Mouse (Mus musculus) cortical plate, adult 2 months (tissue): ENCODE data around the gene Pcdh7. TPM values are rescaled to one million over a fixed set of nuclear protein-coding genes. Genes with fewer than 3 reads are reported as not detected.

Experiments used
- H3K27ac ChIP-seq: fragments of 200-500 bp; 2 replicates; pipeline ENCODE4 v1.5.1; 2012; ENCODE audit warnings: low read length, control low read depth, inconsistent platforms; ENCODE audit not compliant: insufficient read depth
- H3K4me1 ChIP-seq: fragments of 200-500 bp; 2 replicates; pipeline ENCODE4 v1.6.1; 2011; ENCODE audit warnings: low read length; ENCODE audit not compliant: control insufficient read depth, insufficient read depth
- H3K4me3 ChIP-seq: fragments of 200-500 bp; 2 replicates; pipeline ENCODE4 v1.5.1; 2011; ENCODE audit warnings: mild to moderate bottlenecking, low read length, control low read depth; ENCODE audit not compliant: insufficient read depth
- CTCF ChIP-seq: fragments of 200-500 bp; IDR thresholded peaks from 2 replicates; pipeline ENCODE4 v1.5.1; 2011; ENCODE audit warnings: mild to moderate bottlenecking, control low read depth, low read length; ENCODE audit not compliant: insufficient read depth; ENCODE audit errors: extremely low read depth
- POLR2A ChIP-seq: fragments of 200-500 bp; IDR thresholded peaks from 2 replicates; pipeline ENCODE4 v1.6.1; 2011; ENCODE audit warnings: mild to moderate bottlenecking, low read length, control low read depth; ENCODE audit not compliant: insufficient read depth; ENCODE audit errors: extremely low read depth
- polyA plus RNA-seq: library from polyadenylated mRNA; depleted of rRNA; stranded (reverse); fragments of >200 nt; gene quantifications from 2 replicates; pipeline ENCODE4 v1.2.3, GENCODE M21; 2012

The Pcdh7 gene
- polyA plus RNA-seq, 1 experiment = 44.2 TPM

DNA sequence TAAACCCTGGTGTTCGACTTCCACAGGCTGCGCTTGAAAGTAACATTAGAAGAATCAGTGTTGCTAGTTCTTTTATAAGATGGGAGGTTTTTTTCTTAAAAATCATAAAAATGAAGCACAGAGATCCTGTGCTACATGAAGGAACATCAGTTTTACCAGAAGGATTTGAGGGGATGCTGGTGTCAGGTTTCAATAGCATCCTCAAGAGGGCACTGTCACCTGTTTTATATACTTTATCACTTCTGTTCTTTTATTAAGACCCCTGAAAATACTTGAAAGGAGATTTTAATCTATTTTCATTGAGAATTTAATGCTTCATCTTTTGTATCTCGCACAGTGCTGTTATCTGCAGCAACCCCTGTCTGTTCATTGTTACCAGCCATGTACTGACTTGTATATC, 322.1 kb downstream of the Pcdh7 start:
- H3K4me3 ChIP-seq = no peak overlapping the region
- H3K4me1 ChIP-seq = no peaks in the 10 kb centered on the region
- H3K27ac ChIP-seq = no peak overlapping the region
- TF ChIP-seq CTCF (no peak), POLR2A (no peak)

DNA sequence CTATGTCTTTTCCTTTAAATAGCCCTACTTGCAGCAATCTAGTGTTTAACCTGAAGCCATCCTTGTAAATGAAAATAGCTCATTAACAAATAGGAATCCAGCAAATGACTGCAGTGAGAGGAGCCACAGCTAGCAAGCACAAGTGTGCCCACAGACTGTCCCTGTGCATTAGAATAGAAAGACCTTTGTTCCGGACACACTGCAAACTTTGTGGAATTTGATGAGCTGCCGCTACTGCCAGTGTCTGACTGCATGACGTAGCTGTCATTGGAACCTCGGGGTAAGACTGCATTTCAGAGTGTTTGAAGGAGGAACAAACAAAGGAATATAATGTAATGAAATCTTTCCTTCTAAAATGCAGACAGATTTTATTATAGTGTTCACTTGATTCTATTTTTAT, 326.4 kb downstream of the Pcdh7 start:
- TF ChIP-seq POLR2A = no peak
- no peak for TF ChIP-seq CTCF
- H3K4me1 ChIP-seq = no peaks in the 10 kb centered on the region
- no peak overlapping the region for H3K4me3 ChIP-seq
- H3K27ac ChIP-seq = no peak overlapping the region

DNA sequence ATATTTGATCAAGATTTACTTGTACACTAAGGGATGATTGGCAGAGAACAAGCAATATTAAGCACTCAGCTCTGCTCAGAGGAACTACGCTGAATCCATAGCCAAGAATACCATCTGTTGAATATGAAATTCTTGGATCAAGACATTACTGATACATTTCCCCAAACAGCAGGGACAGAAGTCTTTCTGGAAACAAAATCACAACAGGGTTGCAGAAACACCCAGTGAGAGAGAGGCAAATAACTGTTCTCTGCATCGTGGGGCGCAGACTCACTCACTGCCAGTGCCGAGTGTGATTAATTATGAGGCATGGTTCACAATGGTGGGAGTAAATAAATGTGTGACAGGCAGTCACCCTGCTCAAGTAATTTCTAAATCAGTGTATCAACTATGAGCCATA, 363.3 kb downstream of the Pcdh7 start:
- Histone ChIP-seq H3K4me1 (no peaks in the 10 kb centered on the region), H3K4me3 (no peak overlapping the region), H3K27ac (no peak overlapping the region)
- TF ChIP-seq CTCF (no peak), POLR2A (no peak)

DNA sequence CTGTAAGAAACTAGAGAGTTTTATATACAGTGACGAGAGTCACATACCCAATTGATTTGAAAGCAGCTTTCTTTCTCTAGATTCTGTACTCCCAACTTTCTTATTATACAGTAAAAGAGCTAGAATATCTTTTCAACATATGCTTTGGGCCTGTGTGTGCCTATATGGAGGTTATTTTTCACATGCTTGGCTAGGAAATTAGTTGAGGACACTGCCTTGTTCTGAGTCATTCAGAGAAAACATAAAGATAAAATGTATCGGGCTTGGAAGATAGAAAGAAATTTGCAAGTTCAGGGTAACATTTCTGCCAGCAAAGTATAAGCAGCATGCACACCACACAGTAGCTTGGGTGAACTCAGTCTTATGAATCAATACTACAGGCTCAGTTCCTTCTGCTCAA, 364.5 kb downstream of the Pcdh7 start:
- TF ChIP-seq POLR2A (no peak), CTCF (no peak)
- Histone ChIP-seq H3K4me1 (no peaks in the 10 kb centered on the region), H3K4me3 (no peak overlapping the region), H3K27ac (no peak overlapping the region)

DNA sequence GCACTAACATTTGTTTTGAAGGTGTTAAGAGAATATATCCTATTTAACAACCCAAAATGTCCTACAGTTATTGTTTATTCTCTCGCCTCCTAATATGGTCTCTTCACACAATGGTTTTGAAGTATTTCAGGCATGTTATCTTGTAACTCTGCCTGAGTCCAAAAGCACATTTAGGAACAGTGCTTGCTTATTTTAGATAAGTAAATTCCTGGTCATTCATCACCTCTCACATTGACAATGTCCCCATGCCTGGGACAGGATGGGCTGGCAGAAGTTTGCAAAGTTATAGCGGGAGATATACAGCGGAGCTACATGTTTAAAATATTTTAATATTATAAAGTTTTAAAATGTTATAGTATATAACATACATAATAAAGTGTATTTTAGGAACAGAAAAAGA, 365.3 kb downstream of the Pcdh7 start:
- no peaks in the 10 kb centered on the region for H3K4me1 ChIP-seq
- H3K27ac ChIP-seq = no peak overlapping the region
- H3K4me3 ChIP-seq = no peak overlapping the region
- TF ChIP-seq CTCF = no peak

DNA sequence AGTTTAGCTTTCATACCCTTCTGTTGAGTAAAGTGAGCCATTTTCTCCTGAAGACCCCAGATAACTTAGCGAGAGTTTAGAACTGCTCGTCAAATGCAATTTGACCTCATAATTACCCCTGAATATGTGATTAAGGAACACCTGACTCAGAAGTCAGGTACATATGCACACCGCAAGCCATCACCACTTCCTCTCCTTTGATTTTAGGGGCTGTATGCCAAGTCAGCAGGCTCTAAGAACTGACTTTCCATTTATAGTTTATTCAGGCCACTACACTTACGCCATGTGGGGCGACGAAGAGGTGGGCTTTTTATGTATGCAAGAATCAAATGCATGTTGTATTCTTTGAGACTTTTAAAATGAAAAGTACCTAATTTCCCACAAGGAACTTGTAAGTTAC, 366.2 kb downstream of the Pcdh7 start:
- Histone ChIP-seq H3K4me3 (no peak overlapping the region), H3K4me1 (no peaks in the 10 kb centered on the region), H3K27ac (no peak overlapping the region)
- no peak for TF ChIP-seq CTCF
- no peak for TF ChIP-seq POLR2A

DNA sequence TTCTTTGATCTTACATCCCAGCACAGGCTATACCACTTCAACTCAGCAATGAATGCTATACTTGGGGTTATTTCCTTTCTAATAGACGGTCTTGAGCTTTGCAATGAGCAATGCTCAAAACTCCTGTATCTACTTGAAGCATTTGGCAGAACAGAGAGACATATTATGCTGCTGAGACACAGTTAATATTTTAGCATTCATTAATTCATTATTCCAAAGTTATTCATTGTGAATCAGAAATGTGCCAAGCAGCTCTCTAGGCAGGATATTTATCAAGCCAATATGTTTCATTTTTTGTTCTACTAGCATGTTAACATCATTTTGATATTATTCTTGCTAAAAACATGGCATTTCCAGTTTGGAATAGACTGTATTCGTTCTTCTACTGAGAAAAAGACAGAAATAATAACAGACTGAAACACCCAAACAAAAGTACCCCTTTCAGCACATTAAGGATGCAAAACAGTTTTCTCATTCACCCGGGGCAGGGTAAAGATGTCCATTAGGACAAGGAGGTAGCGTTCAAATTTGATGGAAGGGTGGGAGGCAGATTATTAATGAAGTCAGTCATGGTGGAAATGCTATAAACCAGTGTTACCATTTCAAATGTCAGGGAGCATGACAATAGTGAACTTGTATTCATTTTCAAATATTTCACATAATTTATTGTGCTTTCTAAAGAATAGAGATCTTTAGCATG, 391.0 kb downstream of the Pcdh7 start:
- Histone ChIP-seq H3K4me3 (no peak overlapping the region), H3K27ac (no peak overlapping the region), H3K4me1 (no peaks in the 10 kb centered on the region)
- TF ChIP-seq CTCF (no peak), POLR2A (no peak)

DNA sequence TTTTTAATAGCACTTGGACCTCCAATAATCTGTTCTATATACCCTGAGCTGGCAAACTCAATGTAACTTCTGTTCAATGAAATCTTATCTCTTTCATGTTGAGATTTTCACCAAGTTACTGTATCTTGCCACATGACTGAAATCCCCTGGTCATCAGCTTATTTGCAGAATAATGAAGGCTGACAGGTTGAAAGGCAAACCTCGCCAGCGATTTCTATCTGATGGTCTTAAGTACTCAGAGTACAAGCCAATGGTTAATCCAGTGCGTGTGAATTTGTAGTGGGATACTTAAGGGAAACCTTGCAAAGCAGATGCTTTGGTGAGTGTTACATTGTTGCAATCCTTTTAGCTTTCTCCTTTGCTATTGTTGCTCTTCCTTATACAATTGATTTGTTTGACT, 398.3 kb downstream of the Pcdh7 start:
- Histone ChIP-seq H3K4me1 (no peaks in the 10 kb centered on the region), H3K27ac (no peak overlapping the region), H3K4me3 (no peak overlapping the region)
- TF ChIP-seq POLR2A (no peak), CTCF (no peak)

DNA sequence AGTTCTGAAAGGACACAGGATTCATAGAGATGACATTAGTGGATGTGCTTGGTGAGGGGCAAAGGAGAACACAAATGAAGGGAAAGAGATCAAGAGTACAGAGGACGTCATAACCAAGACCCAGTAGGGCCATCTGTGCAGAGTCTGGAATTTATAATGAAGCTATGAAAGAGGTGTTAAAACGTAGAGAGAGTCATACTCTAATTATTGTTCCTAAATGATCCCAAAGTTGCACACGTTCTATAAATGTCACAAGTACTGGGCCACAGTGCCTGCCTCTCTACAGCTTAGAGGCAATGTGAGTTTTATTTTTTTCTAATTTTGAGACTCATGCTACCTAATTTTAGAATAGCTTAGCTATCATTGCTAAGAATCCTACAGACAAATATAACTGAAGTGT, 400.1 kb downstream of the Pcdh7 start:
- Histone ChIP-seq H3K4me1 (no peaks in the 10 kb centered on the region), H3K27ac (no peak overlapping the region), H3K4me3 (no peak overlapping the region)
- TF ChIP-seq CTCF (no peak), POLR2A (no peak)

DNA sequence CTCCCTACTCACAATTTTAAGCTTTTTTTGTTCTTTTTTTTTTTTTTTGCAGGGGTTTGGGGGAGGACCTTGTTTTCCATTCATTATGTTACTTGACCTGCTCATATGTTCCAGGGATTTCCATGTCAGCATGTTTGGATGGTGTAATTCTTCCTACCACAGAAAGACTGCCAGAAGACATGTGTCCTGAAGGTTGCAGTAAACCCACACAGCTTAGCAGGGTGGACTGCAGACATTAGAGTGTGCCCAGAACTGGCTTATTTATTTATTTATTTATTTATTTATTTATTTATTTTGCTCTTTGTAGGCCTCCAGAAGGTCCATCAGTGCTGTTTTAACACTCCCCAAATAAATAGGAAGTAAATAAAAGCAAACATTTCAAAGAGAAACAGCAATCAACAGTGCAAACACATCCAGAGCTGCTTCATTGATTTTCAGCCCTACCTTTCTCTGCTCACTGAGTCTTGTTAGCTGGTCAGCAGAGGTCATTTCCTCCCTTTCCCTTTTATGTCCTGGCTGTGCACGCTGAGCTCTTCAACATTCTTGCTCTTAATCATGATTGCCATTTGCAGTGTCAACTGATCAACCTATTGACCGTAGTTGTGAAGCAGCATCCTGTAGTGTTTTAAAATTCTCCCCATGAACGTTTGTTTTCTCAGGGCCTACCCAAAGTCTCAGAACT, 401.3 kb downstream of the Pcdh7 start:
- no peak for TF ChIP-seq CTCF
- no peak for TF ChIP-seq POLR2A
- Histone ChIP-seq H3K4me3 (no peak overlapping the region), H3K4me1 (no peaks in the 10 kb centered on the region), H3K27ac (no peak overlapping the region)
